Mouse (Mus musculus): ENCODE data around the gene Fcgrt. TPM values are rescaled to one million over a fixed set of nuclear protein-coding genes. Genes with fewer than 3 reads are reported as not detected.
A peak's percentile ranks its signal among the peaks of the same experiment; 100 is the strongest.

Gene Fcgrt
- polyA plus RNA-seq, 1 experiment from 2014 or later = 334 TPM

- Histone ChIP-seq H3K4me2 (ENCODE audit: low read depth, low read length) (no peak overlapping the region), H3K9ac (ENCODE audit: low read depth, low read length) (no peak overlapping the region), H3K4me3 (ENCODE audit: low read length) (no peak overlapping the region), H3K36me3 (ENCODE audit: control insufficient read depth, insufficient read depth, low read length) (no peaks in the 10 kb centered on the region), H3K9me3 (ENCODE audit: control insufficient read depth, low read length) (peaks cover 3% of the 10 kb centered on the region; the same call in 1 of the 2 replicates), H3K27me3 (replicated peaks; ENCODE audit: control insufficient read depth, insufficient read depth, low read length) (no peaks in the 10 kb centered on the region), H3K27ac (ENCODE audit: low read length) (no peak overlapping the region), H3K4me1 (ENCODE audit: control insufficient read depth, insufficient read depth, low read length) (peaks cover 6% of the 10 kb centered on the region; the same call in 1 of the 2 replicates)
- 14% methylated on average over 12 of the region's 12 CpGs for WGBS
- 0 out of 2 replicates have a peak, but pooled peaks have one; percentile 21 for ATAC-seq
Observed at GRCm38 (mm10) chr7:45134544-45135026, 30.9 kb upstream of the Fcgrt start.

GRCm38 (mm10) chr7:45133446-45134159 lies 30.0 kb upstream of the Fcgrt start:
- Histone ChIP-seq H3K9me3 (ENCODE audit: control insufficient read depth, low read length) (peaks cover 3% of the 10 kb centered on the region; the same call in 1 of the 2 replicates), H3K27me3 (replicated peaks; ENCODE audit: control insufficient read depth, insufficient read depth, low read length) (no peaks in the 10 kb centered on the region), H3K9ac (ENCODE audit: low read depth, low read length) (no peak overlapping the region), H3K4me3 (ENCODE audit: low read length) (no peak overlapping the region), H3K4me2 (ENCODE audit: low read depth, low read length) (no peak overlapping the region), H3K4me1 (ENCODE audit: control insufficient read depth, insufficient read depth, low read length) (peaks cover 6% of the 10 kb centered on the region; the same call in 1 of the 2 replicates), H3K36me3 (ENCODE audit: control insufficient read depth, insufficient read depth, low read length) (no peaks in the 10 kb centered on the region), H3K27ac (ENCODE audit: low read length) (no peak overlapping the region)
- WGBS = 77% methylated on average over 8 of the region's 8 CpGs
- ATAC-seq = no peak

GRCm38 (mm10) chr7:45131850-45132249 lies 28.2 kb upstream of the Fcgrt start:
- Histone ChIP-seq H3K36me3 (ENCODE audit: control insufficient read depth, insufficient read depth, low read length) (peaks cover 5% of the 10 kb centered on the region; the same call in 1 of the 2 replicates), H3K4me1 (ENCODE audit: control insufficient read depth, insufficient read depth, low read length) (peaks cover 7% of the 10 kb centered on the region), H3K4me3 (ENCODE audit: low read length) (no peak overlapping the region), H3K4me2 (ENCODE audit: low read depth, low read length) (no peak overlapping the region), H3K9ac (ENCODE audit: low read depth, low read length) (no peak overlapping the region), H3K9me3 (ENCODE audit: control insufficient read depth, low read length) (peaks cover 3% of the 10 kb centered on the region; the same call in 1 of the 2 replicates), H3K27me3 (replicated peaks; ENCODE audit: control insufficient read depth, insufficient read depth, low read length) (no peaks in the 10 kb centered on the region), H3K27ac (ENCODE audit: low read length) (no peak overlapping the region)
- WGBS = 77% methylated on average over 11 of the region's 11 CpGs
- no peak for ATAC-seq

- Histone ChIP-seq H3K9me3 (ENCODE audit: control insufficient read depth, low read length) (peaks cover 3% of the 10 kb centered on the region; the same call in 1 of the 2 replicates), H3K27ac (ENCODE audit: low read length) (peak overlapping the region; percentile 92; the same call in 1 of the 2 replicates), H3K4me2 (ENCODE audit: low read depth, low read length) (peak overlapping the region; percentile 65), H3K27me3 (replicated peaks; ENCODE audit: control insufficient read depth, insufficient read depth, low read length) (no peaks in the 10 kb centered on the region), H3K4me1 (ENCODE audit: control insufficient read depth, insufficient read depth, low read length) (peaks cover 20% of the 10 kb centered on the region), H3K9ac (ENCODE audit: low read depth, low read length) (peak overlapping the region; percentile 81), H3K36me3 (ENCODE audit: control insufficient read depth, insufficient read depth, low read length) (peaks cover 20% of the 10 kb centered on the region), H3K4me3 (ENCODE audit: low read length) (peak overlapping the region; percentile 54)
- no peak for ATAC-seq
- WGBS = 63% methylated on average over 15 of the region's 15 CpGs
Observed at GRCm38 (mm10) chr7:45129776-45130512, 26.3 kb upstream of the Fcgrt start.

GRCm38 (mm10) chr7:45129318-45129717 lies 25.7 kb upstream of the Fcgrt start:
- Histone ChIP-seq H3K27me3 (replicated peaks; ENCODE audit: control insufficient read depth, insufficient read depth, low read length) (no peaks in the 10 kb centered on the region), H3K9ac (ENCODE audit: low read depth, low read length) (peak overlapping the region; percentile 81), H3K36me3 (ENCODE audit: control insufficient read depth, insufficient read depth, low read length) (peaks cover 20% of the 10 kb centered on the region), H3K4me2 (ENCODE audit: low read depth, low read length) (peak overlapping the region; percentile 65), H3K4me3 (ENCODE audit: low read length) (peak overlapping the region; percentile 54), H3K27ac (ENCODE audit: low read length) (peak overlapping the region; percentile 92), H3K4me1 (ENCODE audit: control insufficient read depth, insufficient read depth, low read length) (peaks cover 21% of the 10 kb centered on the region), H3K9me3 (ENCODE audit: control insufficient read depth, low read length) (peaks cover 3% of the 10 kb centered on the region; the same call in 1 of the 2 replicates)
- no peak for ATAC-seq
- 3% methylated on average over 17 of the region's 17 CpGs for WGBS

GRCm38 (mm10) chr7:45128624-45129246 lies 25.1 kb upstream of the Fcgrt start, which contains the start of gene Rpl13a:
Rpl13a (minus strand) TSS chr7:45128761.
- ATAC-seq = peak; percentile 91

GRCm38 (mm10) chr7:45127700-45128224 lies 24.1 kb upstream of the Fcgrt start:
- no peak for ATAC-seq
- Histone ChIP-seq H3K4me3 (ENCODE audit: low read length) (peak overlapping the region; percentile 77), H3K36me3 (ENCODE audit: control insufficient read depth, insufficient read depth, low read length) (peaks cover 24% of the 10 kb centered on the region), H3K27ac (ENCODE audit: low read length) (peak overlapping the region; percentile 83), H3K27me3 (replicated peaks; ENCODE audit: control insufficient read depth, insufficient read depth, low read length) (no peaks in the 10 kb centered on the region), H3K9me3 (ENCODE audit: control insufficient read depth, low read length) (no peaks in the 10 kb centered on the region), H3K4me2 (ENCODE audit: low read depth, low read length) (peak overlapping the region; percentile 73), H3K4me1 (ENCODE audit: control insufficient read depth, insufficient read depth, low read length) (peaks cover 26% of the 10 kb centered on the region), H3K9ac (ENCODE audit: low read depth, low read length) (peak overlapping the region; percentile 97)
- 2% methylated on average over 6 of the region's 6 CpGs for WGBS

More at GRCm38 (mm10) chr7:45128624-45129246, 25.1 kb upstream of the Fcgrt start, which contains the start of gene Rpl13a:
- Histone ChIP-seq H3K9ac (ENCODE audit: low read depth, low read length) (peak within 1 kb of the TSS; percentile 97), H3K4me1 (ENCODE audit: control insufficient read depth, insufficient read depth, low read length) (peaks cover 21% of the 10 kb centered on the region), H3K4me3 (ENCODE audit: low read length) (peak within 1 kb of the TSS; percentile 77), H3K36me3 (ENCODE audit: control insufficient read depth, insufficient read depth, low read length) (peaks cover 20% of the 10 kb centered on the region), H3K4me2 (ENCODE audit: low read depth, low read length) (peak within 1 kb of the TSS; percentile 73), H3K27ac (ENCODE audit: low read length) (peak within 1 kb of the TSS; percentile 92), H3K27me3 (replicated peaks; ENCODE audit: control insufficient read depth, insufficient read depth, low read length) (no peaks in the 10 kb centered on the region), H3K9me3 (ENCODE audit: control insufficient read depth, low read length) (peaks cover 3% of the 10 kb centered on the region; the same call in 1 of the 2 replicates)
- WGBS = under 1% methylated on average over 48 of the region's 48 CpGs

GRCm38 (mm10) chr7:45126844-45127699 lies 23.4 kb upstream of the Fcgrt start:
- WGBS = 36% methylated on average over 21 of the region's 21 CpGs
- Histone ChIP-seq H3K27me3 (replicated peaks; ENCODE audit: control insufficient read depth, insufficient read depth, low read length) (no peaks in the 10 kb centered on the region), H3K4me3 (ENCODE audit: low read length) (peak overlapping the region; percentile 77), H3K27ac (ENCODE audit: low read length) (peak overlapping the region; percentile 83), H3K9ac (ENCODE audit: low read depth, low read length) (peak overlapping the region; percentile 97), H3K4me2 (ENCODE audit: low read depth, low read length) (peak overlapping the region; percentile 73), H3K36me3 (ENCODE audit: control insufficient read depth, insufficient read depth, low read length) (peaks cover 28% of the 10 kb centered on the region), H3K9me3 (ENCODE audit: control insufficient read depth, low read length) (no peaks in the 10 kb centered on the region), H3K4me1 (ENCODE audit: control insufficient read depth, insufficient read depth, low read length) (peaks cover 31% of the 10 kb centered on the region)
- no peak for ATAC-seq
